Mouse (Mus musculus) midbrain, embryonic 15.5 days (tissue): ENCODE data around the gene Pcdh9. TPM values are rescaled to one million over a fixed set of nuclear protein-coding genes. Genes with fewer than 3 reads are reported as not detected.

Experiments
- ATAC-seq: fragments of 200-750 bp; cut with Nextera tagmentation; replicated peaks from 2 replicates; pipeline ENCODE4 v1.8.0; 2017; ENCODE audit warnings: moderate TSS enrichment
- H3K27ac ChIP-seq: fragments of 300-500 bp; sonication (generic); 2 replicates; pipeline ENCODE4 v1.5.1; 2015; ENCODE audit warnings: mild to moderate bottlenecking, inconsistent platforms
- H3K27me3 ChIP-seq: fragments of 300-500 bp; sonication (generic); replicated peaks from 2 replicates; pipeline ENCODE4 v1.6.1; 2015; ENCODE audit warnings: inconsistent platforms
- H3K36me3 ChIP-seq: fragments of 300-500 bp; sonication (generic); replicated peaks from 2 replicates; pipeline ENCODE4 v1.6.1; 2015; ENCODE audit warnings: inconsistent platforms
- H3K4me1 ChIP-seq: fragments of 300-500 bp; sonication (generic); 2 replicates; pipeline ENCODE4 v1.6.1; 2015; ENCODE audit warnings: inconsistent platforms
- H3K4me2 ChIP-seq: fragments of 300-500 bp; sonication (generic); 2 replicates; pipeline ENCODE4 v1.6.1; 2015; ENCODE audit warnings: inconsistent platforms, mild to moderate bottlenecking, moderate library complexity
- H3K4me3 ChIP-seq: fragments of 300-500 bp; sonication (generic); 2 replicates; pipeline ENCODE4 v1.5.1; 2015; ENCODE audit warnings: mild to moderate bottlenecking, inconsistent platforms
- H3K9ac ChIP-seq: fragments of 300-500 bp; sonication (generic); 2 replicates; pipeline ENCODE4 v1.6.1; 2015; ENCODE audit warnings: mild to moderate bottlenecking, inconsistent platforms
- H3K9me3 ChIP-seq: fragments of 300-500 bp; sonication (generic); 2 replicates; pipeline ENCODE4 v1.6.1; 2016; ENCODE audit warnings: inconsistent platforms
- whole genome bisulfite sequencing: fragments of 180-500 bp; shearing (Covaris S2); methylation state at CpG from one replicate; pipeline ENCODE4 v1.1.7; 2015; ENCODE audit warnings: mixed read lengths; 5-methylcytosine and 5-hydroxymethylcytosine counted together
- polyA plus RNA-seq: library from polyadenylated mRNA; unstranded; fragments of >200 nt; fragmentation: Nextera tagmentation; extraction: Ambion mirVana; gene quantifications from 2 replicates; pipeline ENCODE4 v1.2.1, GENCODE M21; 2015

Pcdh9 gene
- polyA plus RNA-seq, 1 experiment from 2014 or later, result 172 TPM

DNA sequence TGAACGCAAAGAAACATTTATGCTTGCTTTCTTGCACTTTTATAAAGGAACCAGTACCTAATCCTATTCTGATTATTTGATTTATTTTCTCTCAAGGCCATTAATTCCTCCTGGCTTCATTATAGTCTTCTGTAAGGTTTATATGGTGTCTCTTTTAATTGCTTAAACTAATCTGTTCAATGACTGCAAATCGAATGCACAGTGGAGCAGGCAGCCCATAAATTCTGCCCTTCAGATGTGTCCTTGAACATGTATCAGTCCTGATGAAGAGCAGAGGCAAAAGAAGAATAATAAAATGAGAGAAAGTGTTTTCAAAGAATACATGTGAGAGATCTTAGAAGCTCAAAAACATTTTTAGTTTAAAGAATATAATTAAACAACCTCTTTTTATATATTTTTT, 263.2 kb downstream of the Pcdh9 start:
- Histone ChIP-seq H3K36me3 (no peaks in the 10 kb centered on the region), H3K9me3 (no peaks in the 10 kb centered on the region), H3K27ac (no peak overlapping the region), H3K9ac (no peak overlapping the region), H3K4me3 (no peak overlapping the region), H3K27me3 (no peaks in the 10 kb centered on the region), H3K4me1 (no peaks in the 10 kb centered on the region), H3K4me2 (no peak overlapping the region)
- ATAC-seq, result no peak
- 53% methylated on average over 2 of the region's 2 CpGs for WGBS

DNA sequence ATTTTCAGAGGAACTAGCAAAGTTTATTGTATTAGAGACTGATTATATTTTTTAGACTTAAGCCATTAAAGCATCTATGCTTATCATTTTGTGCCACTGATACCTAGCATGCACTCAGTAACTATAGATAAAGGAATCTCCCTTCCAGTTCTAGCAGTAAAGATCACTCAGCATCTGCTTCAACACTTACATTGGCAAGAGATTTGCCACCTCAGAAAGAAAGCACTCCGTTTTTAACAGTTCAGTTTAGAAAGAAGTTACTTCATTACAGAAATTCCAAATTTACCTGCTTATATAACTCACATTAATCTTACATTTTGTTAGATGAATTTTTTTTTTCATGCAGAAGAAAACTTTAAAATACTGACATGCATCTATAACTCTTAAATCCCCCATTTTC, 266.3 kb downstream of the Pcdh9 start:
- WGBS, result 88% methylated on average over 1 of the region's 1 CpGs
- Histone ChIP-seq H3K27me3 (no peaks in the 10 kb centered on the region), H3K4me3 (no peak overlapping the region), H3K27ac (no peak overlapping the region), H3K9ac (no peak overlapping the region), H3K36me3 (no peaks in the 10 kb centered on the region), H3K9me3 (no peaks in the 10 kb centered on the region), H3K4me2 (no peak overlapping the region), H3K4me1 (no peaks in the 10 kb centered on the region)
- ATAC-seq, result no peak

GRCm38 (mm10) chr14:93621211-93621610, 269.3 kb downstream of the Pcdh9 start:
- no peak for ATAC-seq
- WGBS, result 28% methylated on average over 9 of the region's 9 CpGs

GRCm38 (mm10) chr14:93607546-93607945, 282.9 kb downstream of the Pcdh9 start:
- Histone ChIP-seq H3K27ac (no peak overlapping the region), H3K36me3 (no peaks in the 10 kb centered on the region), H3K9ac (no peak overlapping the region), H3K27me3 (no peaks in the 10 kb centered on the region), H3K4me2 (no peak overlapping the region), H3K4me1 (no peaks in the 10 kb centered on the region), H3K4me3 (no peak overlapping the region), H3K9me3 (no peaks in the 10 kb centered on the region)
- no peak for ATAC-seq
- WGBS, result 96% methylated on average over 3 of the region's 3 CpGs

More at GRCm38 (mm10) chr14:93621211-93621610, 269.3 kb downstream of the Pcdh9 start:
- Histone ChIP-seq H3K27ac (no peak overlapping the region), H3K27me3 (no peaks in the 10 kb centered on the region), H3K4me1 (no peaks in the 10 kb centered on the region), H3K36me3 (no peaks in the 10 kb centered on the region), H3K4me2 (no peak overlapping the region), H3K9ac (no peak overlapping the region), H3K4me3 (no peak overlapping the region), H3K9me3 (no peaks in the 10 kb centered on the region)

DNA sequence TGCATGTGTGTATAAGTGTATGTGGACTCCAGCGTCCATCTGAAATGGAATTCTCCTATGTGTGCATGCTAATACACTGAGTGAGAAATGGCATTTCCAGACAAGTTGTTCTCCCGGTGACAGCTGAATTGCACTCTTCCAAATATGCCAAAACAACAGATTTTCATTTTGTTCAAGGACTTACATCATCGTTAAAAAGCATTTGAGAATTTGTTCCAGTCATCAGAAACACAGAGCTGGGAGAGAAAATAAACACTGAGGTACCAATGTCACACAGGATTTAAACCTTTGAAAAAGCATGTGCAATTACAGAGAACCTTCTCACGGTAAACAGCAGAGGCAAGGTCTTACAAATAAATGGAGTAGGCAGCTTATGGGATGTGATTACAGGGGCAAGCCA, 290.5 kb downstream of the Pcdh9 start:
- Histone ChIP-seq H3K4me3 (no peak overlapping the region), H3K9ac (no peak overlapping the region), H3K27ac (no peak overlapping the region), H3K36me3 (no peaks in the 10 kb centered on the region), H3K27me3 (no peaks in the 10 kb centered on the region), H3K9me3 (no peaks in the 10 kb centered on the region), H3K4me1 (no peaks in the 10 kb centered on the region), H3K4me2 (no peak overlapping the region)
- WGBS, result 53% methylated on average over 4 of the region's 4 CpGs
- ATAC-seq, result no peak

- WGBS, result 41% methylated on average over 3 of the region's 3 CpGs
Measured at GRCm38 (mm10) chr14:93585432-93586024, 305.0 kb downstream of the Pcdh9 start.

DNA sequence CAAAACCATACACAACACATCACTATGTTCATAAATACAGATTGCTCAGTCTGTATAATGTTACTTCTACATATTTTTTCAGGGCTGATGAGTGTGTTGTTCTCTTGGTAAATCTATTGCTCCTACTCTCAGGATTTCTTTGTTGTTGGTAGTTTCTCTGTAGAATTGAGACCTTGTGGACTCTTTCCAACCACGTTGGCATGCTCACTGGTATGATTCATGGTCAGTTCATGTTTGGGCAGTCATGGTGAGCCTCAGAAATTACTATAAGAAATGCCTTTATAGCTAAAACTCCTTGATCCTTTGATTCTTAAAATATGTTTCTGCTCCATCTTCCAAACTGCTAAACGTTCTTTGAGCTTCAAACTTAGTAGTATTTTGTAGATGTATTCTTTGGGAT, 326.1 kb downstream of the Pcdh9 start:
- Histone ChIP-seq H3K27me3 (no peaks in the 10 kb centered on the region), H3K4me2 (no peak overlapping the region), H3K36me3 (no peaks in the 10 kb centered on the region), H3K4me3 (no peak overlapping the region), H3K4me1 (no peaks in the 10 kb centered on the region), H3K9ac (no peak overlapping the region), H3K9me3 (no peaks in the 10 kb centered on the region), H3K27ac (no peak overlapping the region)
- ATAC-seq, result no peak
- WGBS, result 80% methylated on average over 2 of the region's 2 CpGs

More at GRCm38 (mm10) chr14:93585432-93586024, 305.0 kb downstream of the Pcdh9 start:
- Histone ChIP-seq H3K4me3 (no peak overlapping the region), H3K9me3 (no peaks in the 10 kb centered on the region), H3K4me2 (no peak overlapping the region), H3K27me3 (no peaks in the 10 kb centered on the region), H3K9ac (no peak overlapping the region), H3K36me3 (no peaks in the 10 kb centered on the region), H3K4me1 (no peaks in the 10 kb centered on the region), H3K27ac (0 out of 2 replicates have a peak overlapping the region, but pooled peaks have one; percentile 1)
- ATAC-seq, result peak; percentile 60; the same call in 1 of the 2 replicates

GRCm38 (mm10) chr14:93561577-93561976, 328.9 kb downstream of the Pcdh9 start:
- H3K36me3 ChIP-seq, result no peaks in the 10 kb centered on the region
- WGBS, result 85% methylated on average over 1 of the region's 1 CpGs
- H3K9ac ChIP-seq, result no peak overlapping the region
- H3K27me3 ChIP-seq, result no peaks in the 10 kb centered on the region
- H3K4me2 ChIP-seq, result no peak overlapping the region
- no peaks in the 10 kb centered on the region for H3K4me1 ChIP-seq
- no peak overlapping the region for H3K4me3 ChIP-seq
- no peaks in the 10 kb centered on the region for H3K9me3 ChIP-seq
- ATAC-seq, result no peak
- no peak overlapping the region for H3K27ac ChIP-seq

GRCm38 (mm10) chr14:93553771-93554170, 336.7 kb downstream of the Pcdh9 start:
- Histone ChIP-seq H3K4me2 (no peak overlapping the region), H3K36me3 (no peaks in the 10 kb centered on the region), H3K9me3 (no peaks in the 10 kb centered on the region), H3K4me1 (no peaks in the 10 kb centered on the region), H3K27ac (no peak overlapping the region), H3K27me3 (no peaks in the 10 kb centered on the region), H3K4me3 (no peak overlapping the region), H3K9ac (no peak overlapping the region)
- WGBS, result 38% methylated on average over 3 of the region's 3 CpGs
- no peak for ATAC-seq

GRCm38 (mm10) chr14:93545575-93545974, 344.9 kb downstream of the Pcdh9 start:
- Histone ChIP-seq H3K27ac (no peak overlapping the region), H3K27me3 (no peaks in the 10 kb centered on the region), H3K36me3 (no peaks in the 10 kb centered on the region), H3K9ac (no peak overlapping the region), H3K4me3 (no peak overlapping the region), H3K4me1 (no peaks in the 10 kb centered on the region), H3K9me3 (no peaks in the 10 kb centered on the region), H3K4me2 (no peak overlapping the region)
- 85% methylated on average over 6 of the region's 6 CpGs for WGBS
- no peak for ATAC-seq

GRCm38 (mm10) chr14:93543970-93544627, 346.4 kb downstream of the Pcdh9 start:
- Histone ChIP-seq H3K9me3 (no peaks in the 10 kb centered on the region), H3K27me3 (no peaks in the 10 kb centered on the region), H3K4me2 (no peak overlapping the region), H3K36me3 (no peaks in the 10 kb centered on the region), H3K4me3 (no peak overlapping the region), H3K27ac (no peak overlapping the region), H3K4me1 (no peaks in the 10 kb centered on the region), H3K9ac (no peak overlapping the region)
- 81% methylated on average over 11 of the region's 11 CpGs for WGBS
- no peak for ATAC-seq

- no peak overlapping the region for H3K4me3 ChIP-seq
- no peaks in the 10 kb centered on the region for H3K4me1 ChIP-seq
- H3K36me3 ChIP-seq, result no peaks in the 10 kb centered on the region
- H3K9ac ChIP-seq, result no peak overlapping the region
- H3K27me3 ChIP-seq, result no peaks in the 10 kb centered on the region
- 58% methylated on average over 3 of the region's 3 CpGs for WGBS
- ATAC-seq, result peak; percentile 74
- H3K9me3 ChIP-seq, result no peaks in the 10 kb centered on the region
- no peak overlapping the region for H3K4me2 ChIP-seq
- no peak overlapping the region for H3K27ac ChIP-seq
Measured at GRCm38 (mm10) chr14:93543561-93543960, 346.9 kb downstream of the Pcdh9 start.

GRCm38 (mm10) chr14:93534928-93535327, 355.6 kb downstream of the Pcdh9 start:
- Histone ChIP-seq H3K27me3 (no peaks in the 10 kb centered on the region), H3K4me3 (no peak overlapping the region), H3K27ac (no peak overlapping the region), H3K36me3 (no peaks in the 10 kb centered on the region), H3K9ac (no peak overlapping the region), H3K4me1 (no peaks in the 10 kb centered on the region), H3K9me3 (no peaks in the 10 kb centered on the region), H3K4me2 (no peak overlapping the region)
- no peak for ATAC-seq
- WGBS, result 77% methylated on average over 4 of the region's 4 CpGs
